Mouse (Mus musculus): ENCODE data around the gene Gpr152. TPM values are rescaled to one million over a fixed set of nuclear protein-coding genes. Genes with fewer than 3 reads are reported as not detected.

Gpr152 gene
- polyA plus RNA-seq, 1 experiment from 2014 or later, result not detected

GRCm38 (mm10) chr19:4175368-4175947, 35.9 kb downstream of the Gpr152 start, which contains the start of gene Carns1:
Gene Carns1, minus strand, starts transcription at chr19:4175479.
- Histone ChIP-seq H3K4me1 (replicated peaks; ENCODE audit: control insufficient read depth, insufficient read depth, low read length) (0 out of 2 replicates have a peak, but pooled peaks cover 3% of the 10 kb centered on the region), H3K9ac (ENCODE audit: low read depth, low read length) (peak within 1 kb of the TSS; percentile 17), H3K36me3 (ENCODE audit: control insufficient read depth, insufficient read depth, low read length) (no peaks in the 10 kb centered on the region), H3K4me2 (replicated peaks; ENCODE audit: low read depth, low read length) (peak within 1 kb of the TSS; percentile 33), H3K27ac (ENCODE audit: low read depth, low read length) (no peak within 1 kb of the TSS), H3K4me3 (ENCODE audit: low read depth, low read length) (0 out of 2 replicates have a peak within 1 kb of the TSS, but pooled peaks have one; percentile 6), H3K27me3 (ENCODE audit: control insufficient read depth, insufficient read depth, low read length) (no peaks in the 10 kb centered on the region), H3K9me3 (ENCODE audit: control insufficient read depth, low read length) (no peaks in the 10 kb centered on the region)
- 5% methylated on average over 11 of the region's 11 CpGs for WGBS
- peak; percentile 43 for DNase-seq (ENCODE audit: low spot score)
- no peak; the same call in 1 of the 2 replicates for ATAC-seq (ENCODE audit: low FRiP score)

- Histone ChIP-seq H3K4me2 (replicated peaks; ENCODE audit: low read depth, low read length) (no peak overlapping the region), H3K9me3 (ENCODE audit: control insufficient read depth, low read length) (no peaks in the 10 kb centered on the region), H3K4me1 (replicated peaks; ENCODE audit: control insufficient read depth, insufficient read depth, low read length) (no peaks in the 10 kb centered on the region), H3K9ac (ENCODE audit: low read depth, low read length) (no peak overlapping the region), H3K27me3 (ENCODE audit: control insufficient read depth, insufficient read depth, low read length) (no peaks in the 10 kb centered on the region), H3K27ac (ENCODE audit: low read depth, low read length) (no peak overlapping the region), H3K4me3 (ENCODE audit: low read depth, low read length) (no peak overlapping the region), H3K36me3 (ENCODE audit: control insufficient read depth, insufficient read depth, low read length) (no peaks in the 10 kb centered on the region)
- WGBS, result 87% methylated on average over 7 of the region's 7 CpGs
- DNase-seq (ENCODE audit: low spot score), result no peak
- ATAC-seq (ENCODE audit: low FRiP score), result no peak
Measured at GRCm38 (mm10) chr19:4180411-4180810, 40.8 kb downstream of the Gpr152 start.

GRCm38 (mm10) chr19:4181892-4182291, 42.3 kb downstream of the Gpr152 start:
- peak; percentile 43 for DNase-seq (ENCODE audit: low spot score)
- Histone ChIP-seq H3K4me1 (replicated peaks; ENCODE audit: control insufficient read depth, insufficient read depth, low read length) (no peaks in the 10 kb centered on the region), H3K27me3 (ENCODE audit: control insufficient read depth, insufficient read depth, low read length) (no peaks in the 10 kb centered on the region), H3K27ac (ENCODE audit: low read depth, low read length) (no peak overlapping the region), H3K9me3 (ENCODE audit: control insufficient read depth, low read length) (no peaks in the 10 kb centered on the region), H3K36me3 (ENCODE audit: control insufficient read depth, insufficient read depth, low read length) (no peaks in the 10 kb centered on the region), H3K4me2 (replicated peaks; ENCODE audit: low read depth, low read length) (no peak overlapping the region), H3K9ac (ENCODE audit: low read depth, low read length) (no peak overlapping the region), H3K4me3 (ENCODE audit: low read depth, low read length) (no peak overlapping the region)
- WGBS, result 46% methylated on average over 3 of the region's 3 CpGs
- no peak for ATAC-seq (ENCODE audit: low FRiP score)

GRCm38 (mm10) chr19:4183689-4184088, 44.1 kb downstream of the Gpr152 start:
- no peaks in the 10 kb centered on the region for H3K36me3 ChIP-seq (ENCODE audit: control insufficient read depth, insufficient read depth, low read length)
- H3K4me2 ChIP-seq (replicated peaks; ENCODE audit: low read depth, low read length), result no peak overlapping the region
- H3K9me3 ChIP-seq (ENCODE audit: control insufficient read depth, low read length), result no peaks in the 10 kb centered on the region
- H3K27ac ChIP-seq (ENCODE audit: low read depth, low read length), result no peak overlapping the region
- ATAC-seq (ENCODE audit: low FRiP score), result no peak
- no peaks in the 10 kb centered on the region for H3K4me1 ChIP-seq (replicated peaks; ENCODE audit: control insufficient read depth, insufficient read depth, low read length)
- no peak overlapping the region for H3K9ac ChIP-seq (ENCODE audit: low read depth, low read length)
- H3K4me3 ChIP-seq (ENCODE audit: low read depth, low read length), result no peak overlapping the region
- WGBS, result 67% methylated on average over 2 of the region's 2 CpGs
- H3K27me3 ChIP-seq (ENCODE audit: control insufficient read depth, insufficient read depth, low read length), result no peaks in the 10 kb centered on the region
- no peak for DNase-seq (ENCODE audit: low spot score)

GRCm38 (mm10) chr19:4184976-4185975, 45.7 kb downstream of the Gpr152 start:
- Histone ChIP-seq H3K27ac (ENCODE audit: low read depth, low read length) (no peak overlapping the region), H3K4me2 (replicated peaks; ENCODE audit: low read depth, low read length) (no peak overlapping the region), H3K9ac (ENCODE audit: low read depth, low read length) (no peak overlapping the region), H3K27me3 (ENCODE audit: control insufficient read depth, insufficient read depth, low read length) (no peaks in the 10 kb centered on the region), H3K9me3 (ENCODE audit: control insufficient read depth, low read length) (no peaks in the 10 kb centered on the region), H3K36me3 (ENCODE audit: control insufficient read depth, insufficient read depth, low read length) (no peaks in the 10 kb centered on the region), H3K4me3 (ENCODE audit: low read depth, low read length) (no peak overlapping the region), H3K4me1 (replicated peaks; ENCODE audit: control insufficient read depth, insufficient read depth, low read length) (no peaks in the 10 kb centered on the region)
- WGBS, result 59% methylated on average over 15 of the region's 15 CpGs
- ATAC-seq (ENCODE audit: low FRiP score) (no peak), DNase-seq (ENCODE audit: low spot score) (no peak)

- no peak for ATAC-seq (ENCODE audit: low FRiP score)
- no peaks in the 10 kb centered on the region for H3K36me3 ChIP-seq (ENCODE audit: control insufficient read depth, insufficient read depth, low read length)
- no peak for DNase-seq (ENCODE audit: low spot score)
- no peak overlapping the region for H3K4me2 ChIP-seq (replicated peaks; ENCODE audit: low read depth, low read length)
- no peaks in the 10 kb centered on the region for H3K27me3 ChIP-seq (ENCODE audit: control insufficient read depth, insufficient read depth, low read length)
- no peak overlapping the region for H3K27ac ChIP-seq (ENCODE audit: low read depth, low read length)
- 80% methylated on average over 3 of the region's 3 CpGs for WGBS
- H3K4me3 ChIP-seq (ENCODE audit: low read depth, low read length), result no peak overlapping the region
- H3K9ac ChIP-seq (ENCODE audit: low read depth, low read length), result no peak overlapping the region
- H3K4me1 ChIP-seq (replicated peaks; ENCODE audit: control insufficient read depth, insufficient read depth, low read length), result no peaks in the 10 kb centered on the region
- no peaks in the 10 kb centered on the region for H3K9me3 ChIP-seq (ENCODE audit: control insufficient read depth, low read length)
Measured at GRCm38 (mm10) chr19:4187303-4187702, 47.7 kb downstream of the Gpr152 start.

GRCm38 (mm10) chr19:4189051-4189620, 49.5 kb downstream of the Gpr152 start:
- H3K4me2 ChIP-seq (replicated peaks; ENCODE audit: low read depth, low read length), result no peak overlapping the region
- ATAC-seq (ENCODE audit: low FRiP score), result no peak
- H3K27me3 ChIP-seq (ENCODE audit: control insufficient read depth, insufficient read depth, low read length), result no peaks in the 10 kb centered on the region
- no peaks in the 10 kb centered on the region for H3K9me3 ChIP-seq (ENCODE audit: control insufficient read depth, low read length)
- H3K9ac ChIP-seq (ENCODE audit: low read depth, low read length), result no peak overlapping the region
- 86% methylated on average over 12 of the region's 12 CpGs for WGBS
- DNase-seq (ENCODE audit: low spot score), result no peak
- no peak overlapping the region for H3K27ac ChIP-seq (ENCODE audit: low read depth, low read length)
- no peak overlapping the region for H3K4me3 ChIP-seq (ENCODE audit: low read depth, low read length)
- H3K4me1 ChIP-seq (replicated peaks; ENCODE audit: control insufficient read depth, insufficient read depth, low read length), result peaks cover 5% of the 10 kb centered on the region; the same call in 1 of the 2 replicates
- peaks cover 2% of the 10 kb centered on the region; the same call in 1 of the 2 replicates for H3K36me3 ChIP-seq (ENCODE audit: control insufficient read depth, insufficient read depth, low read length)

GRCm38 (mm10) chr19:4190831-4191334, 51.3 kb downstream of the Gpr152 start, which contains the start of gene Tbc1d10c:
Gene Tbc1d10c, minus strand, starts transcription at chr19:4191284.
- no peak for ATAC-seq (ENCODE audit: low FRiP score)
- H3K4me3 ChIP-seq (ENCODE audit: low read depth, low read length), result peak within 1 kb of the TSS; percentile 96

More at GRCm38 (mm10) chr19:4190831-4191334, 51.3 kb downstream of the Gpr152 start, which contains the start of gene Tbc1d10c:
- peak within 1 kb of the TSS; percentile 92 for H3K4me2 ChIP-seq (replicated peaks; ENCODE audit: low read depth, low read length)
- peak within 1 kb of the TSS; percentile 84 for H3K27ac ChIP-seq (ENCODE audit: low read depth, low read length)
- DNase-seq (ENCODE audit: low spot score), result no peak
- no peaks in the 10 kb centered on the region for H3K27me3 ChIP-seq (ENCODE audit: control insufficient read depth, insufficient read depth, low read length)
- H3K36me3 ChIP-seq (ENCODE audit: control insufficient read depth, insufficient read depth, low read length), result peaks cover 11% of the 10 kb centered on the region
- H3K9ac ChIP-seq (ENCODE audit: low read depth, low read length), result peak within 1 kb of the TSS; percentile 98
- H3K4me1 ChIP-seq (replicated peaks; ENCODE audit: control insufficient read depth, insufficient read depth, low read length), result peaks cover 5% of the 10 kb centered on the region; the same call in 1 of the 2 replicates
- WGBS, result 74% methylated on average over 4 of the region's 4 CpGs
- H3K9me3 ChIP-seq (ENCODE audit: control insufficient read depth, low read length), result no peaks in the 10 kb centered on the region
